Mouse (Mus musculus) thymus, adult 2 months (tissue): ENCODE measurements around the gene Cbfa2t3.

Experiments used
- CTCF ChIP-seq: fragments of 200-500 bp; IDR thresholded peaks from 2 replicates; pipeline ENCODE4 v1.5.1; 2012; ENCODE audit warnings: mild to moderate bottlenecking, control low read depth, low read length, moderate library complexity, borderline replicate concordance; ENCODE audit not compliant: control insufficient read depth, poor library complexity, insufficient read depth; ENCODE audit errors: extremely low read depth
- POLR2A ChIP-seq: fragments of 200-500 bp; IDR thresholded peaks from 2 replicates; pipeline ENCODE4 v1.6.1; 2012; ENCODE audit warnings: mild to moderate bottlenecking, low read length, control low read depth, moderate library complexity; ENCODE audit not compliant: control insufficient read depth, poor library complexity, insufficient read depth; ENCODE audit errors: extremely low read depth

DNA sequence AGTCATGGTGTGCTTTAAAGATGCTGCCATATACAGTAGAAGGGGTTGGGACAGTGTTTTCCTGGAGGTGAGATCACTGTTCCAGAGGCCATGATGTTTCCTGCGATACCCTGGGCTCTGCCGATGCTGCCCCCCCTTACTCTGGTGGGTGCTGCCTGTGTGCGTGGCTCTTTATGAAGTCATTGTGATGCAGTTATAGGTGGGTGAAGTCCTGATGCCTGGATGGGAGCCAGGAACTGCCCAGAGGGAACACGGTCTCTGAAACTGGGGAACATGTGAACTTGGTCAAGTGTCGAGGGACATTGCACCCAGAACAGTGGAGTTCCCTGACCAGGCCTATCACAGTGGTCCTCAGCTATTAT, 14.2 kb upstream of the Cbfa2t3 start:
- no peak for TF ChIP-seq CTCF
- TF ChIP-seq POLR2A: no peak
